Mouse (Mus musculus): Measurements from ENCODE around the gene B020011L13Rik. TPM values are rescaled to one million over a fixed set of nuclear protein-coding genes. Genes with fewer than 3 reads are reported as not detected.
"Not testable (repeated sequence)": the region's sequence is repeated elsewhere in the genome, so short reads cannot be mapped to it uniquely, and the experiment has no call there.

B020011L13Rik gene
- not detected for total RNA-seq (2021)
- long read RNA-seq, experiment 1, result 0 reads
- long read RNA-seq, experiment 2, result 0 reads

DNA sequence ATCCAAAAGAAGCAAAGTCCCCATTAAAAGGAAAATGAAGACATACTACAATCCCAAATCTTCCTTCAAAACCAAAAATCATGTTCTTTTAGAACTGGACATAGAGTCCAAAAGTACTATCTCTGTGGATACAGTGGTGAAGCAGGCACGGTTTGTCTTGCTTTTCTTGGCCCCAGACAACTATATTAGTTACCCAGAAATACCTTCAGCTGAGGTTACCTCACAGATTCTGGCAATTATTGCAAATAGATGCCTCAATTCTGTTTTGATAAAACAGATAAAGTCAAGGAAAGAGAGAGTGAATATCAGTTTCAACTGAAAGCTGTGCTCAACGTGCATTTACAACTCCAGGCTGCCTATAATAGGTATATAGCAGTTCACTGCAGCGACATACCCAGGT is at the start of gene B020011L13Rik:
TSS of gene B020011L13Rik (plus strand) at position 301 of the 400 bp plus-strand sequence.
- DNase-seq; intact Hi-C loops (cut with DNase I): not testable (repeated sequence)

DNA sequence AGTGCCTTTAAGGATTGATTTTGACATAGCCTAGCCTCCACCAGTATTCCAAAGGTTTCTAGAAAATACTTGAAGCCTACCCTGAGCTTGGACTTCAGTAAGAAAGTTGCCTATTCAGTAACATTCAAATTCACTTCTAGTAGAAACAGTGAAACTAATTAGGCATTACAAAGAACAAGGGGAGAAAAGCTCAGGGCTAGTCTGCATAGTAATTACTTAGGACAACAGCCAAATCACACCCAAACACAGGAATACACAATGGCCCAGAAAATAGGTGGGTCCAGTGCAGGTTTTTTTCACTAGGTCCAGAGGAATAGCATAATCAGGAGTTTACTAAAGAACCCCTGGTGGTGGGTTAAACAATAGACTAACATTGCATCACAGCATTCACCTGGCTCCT is 35.3 kb downstream of the B020011L13Rik start:
- intact Hi-C loops (cut with DNase I); DNase-seq: not testable (repeated sequence)

DNA sequence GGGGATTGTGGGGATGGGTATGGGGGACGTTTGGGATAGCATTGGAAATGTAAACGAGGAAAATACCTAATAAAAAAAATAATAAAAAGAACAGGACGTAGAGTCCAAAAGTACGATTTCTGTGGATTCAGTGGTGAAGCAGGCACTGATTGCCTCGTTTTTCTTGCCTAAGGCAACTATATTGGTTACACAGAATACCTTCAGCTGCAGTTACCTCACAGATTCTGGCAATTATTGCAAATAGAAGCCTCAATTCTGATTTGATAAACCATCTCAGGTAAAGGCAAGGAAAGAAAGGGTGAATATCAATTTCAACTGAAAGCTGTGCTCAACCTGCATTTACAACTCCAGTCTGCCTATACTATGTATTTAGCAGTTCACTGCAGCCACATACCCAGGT is 48.8 kb downstream of the B020011L13Rik start, which contains the start of gene Gm28360:
TSS of gene Gm28360 (plus strand) at position 301 of the 400 bp plus-strand sequence.
- intact Hi-C loops (cut with DNase I), result not testable (repeated sequence)

DNA sequence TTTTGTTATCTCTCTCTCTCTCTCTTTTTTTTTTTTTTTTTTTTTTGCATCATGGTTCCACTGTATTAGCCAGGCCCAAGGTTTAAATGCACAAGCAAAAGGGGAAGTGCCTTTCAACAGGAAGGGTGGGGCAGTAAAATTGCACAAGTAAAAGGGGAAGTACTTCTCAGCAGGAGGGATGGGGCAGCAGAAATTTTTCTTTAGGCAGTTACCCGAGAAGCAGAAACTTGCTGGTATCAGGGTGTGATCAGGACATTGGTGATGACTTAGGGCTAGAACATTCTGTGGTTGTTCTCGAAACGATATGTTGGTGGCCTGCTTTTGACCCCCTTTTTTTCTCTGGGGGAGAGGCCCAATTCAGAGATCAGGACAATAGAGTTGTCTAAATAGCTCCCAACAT is 70.8 kb downstream of the B020011L13Rik start:
- DNase-seq; intact Hi-C loops (cut with DNase I): not testable (repeated sequence)

More for the DNA sequence above, 48.8 kb downstream of the B020011L13Rik start, which contains the start of gene Gm28360:
- not testable (repeated sequence) for DNase-seq

Other genes with a start within 250 kb of the B020011L13Rik start
- not detected for gene Gm28363, start 84.0 kb upstream of the B020011L13Rik start, total RNA-seq (2021)
- not detected for gene Gm28360, start 48.9 kb downstream of the B020011L13Rik start, total RNA-seq (2021)
- gene Gm28168, start 146.9 kb downstream of the B020011L13Rik start, total RNA-seq (2021), result not detected
- not detected for gene Gm7145, start 184.8 kb downstream of the B020011L13Rik start, total RNA-seq (2021)